Mouse (Mus musculus): ENCODE data around the gene Klk1b24.
"Not testable (repeated sequence)": the region's sequence is repeated elsewhere in the genome, so short reads cannot be mapped to it uniquely, and the experiment has no call there.

DNA sequence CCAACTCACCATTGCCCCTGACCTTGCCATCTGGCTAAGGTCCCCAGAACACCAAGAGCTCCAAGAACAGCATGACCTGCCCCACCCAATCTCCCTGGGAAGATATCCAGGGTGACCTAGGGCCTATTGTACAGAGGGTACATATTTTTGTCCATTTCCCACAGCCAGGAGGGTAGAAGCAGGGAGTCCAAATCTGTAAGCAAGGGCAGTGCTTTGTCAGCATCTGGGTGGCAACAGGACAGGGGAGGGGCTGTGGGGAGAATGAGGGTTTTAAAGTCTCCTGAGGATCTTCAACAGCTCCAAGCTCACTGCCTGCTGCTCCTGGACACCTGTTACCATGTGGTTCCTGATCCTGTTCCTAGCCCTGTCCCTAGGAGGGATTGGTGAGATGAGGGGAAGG, at the start of gene Klk1b24:
- not testable (repeated sequence) for TF ChIP-seq POLR2A (IDR thresholded peaks at IDR 0.05; ENCODE audit: borderline replicate concordance, extremely low read depth, low read depth, low read length); CTCF (IDR thresholded peaks at IDR 0.05; ENCODE audit: insufficient read depth, low read length)
